Mouse (Mus musculus) frontal cortex, adult 2 months (tissue): ENCODE results near the gene Tmem41a. TPM values are rescaled to one million over a fixed set of nuclear protein-coding genes. Genes with fewer than 3 reads are reported as not detected.
"Not testable (repeated sequence)": the region's sequence is repeated elsewhere in the genome, so short reads cannot be mapped to it uniquely, and the experiment has no call there.

ENCODE experiments used
- DNase-seq, 2 experiments: peaks; one replicate each; pipeline ENCODE4 v3.0.0; 2022; ENCODE audit warnings: low spot score in 1 of 2; ENCODE audit errors: extremely low spot score in 1 of 2
- polyA plus RNA-seq: library from polyadenylated mRNA; depleted of rRNA; stranded (reverse); fragments of >200 nt; gene quantifications from 2 replicates; pipeline ENCODE4 v1.2.3, GENCODE M21; 2012; rRNA removed

Gene Tmem41a
- 19.2 and 21.3 TPM in 2 replicates for polyA plus RNA-seq

DNA sequence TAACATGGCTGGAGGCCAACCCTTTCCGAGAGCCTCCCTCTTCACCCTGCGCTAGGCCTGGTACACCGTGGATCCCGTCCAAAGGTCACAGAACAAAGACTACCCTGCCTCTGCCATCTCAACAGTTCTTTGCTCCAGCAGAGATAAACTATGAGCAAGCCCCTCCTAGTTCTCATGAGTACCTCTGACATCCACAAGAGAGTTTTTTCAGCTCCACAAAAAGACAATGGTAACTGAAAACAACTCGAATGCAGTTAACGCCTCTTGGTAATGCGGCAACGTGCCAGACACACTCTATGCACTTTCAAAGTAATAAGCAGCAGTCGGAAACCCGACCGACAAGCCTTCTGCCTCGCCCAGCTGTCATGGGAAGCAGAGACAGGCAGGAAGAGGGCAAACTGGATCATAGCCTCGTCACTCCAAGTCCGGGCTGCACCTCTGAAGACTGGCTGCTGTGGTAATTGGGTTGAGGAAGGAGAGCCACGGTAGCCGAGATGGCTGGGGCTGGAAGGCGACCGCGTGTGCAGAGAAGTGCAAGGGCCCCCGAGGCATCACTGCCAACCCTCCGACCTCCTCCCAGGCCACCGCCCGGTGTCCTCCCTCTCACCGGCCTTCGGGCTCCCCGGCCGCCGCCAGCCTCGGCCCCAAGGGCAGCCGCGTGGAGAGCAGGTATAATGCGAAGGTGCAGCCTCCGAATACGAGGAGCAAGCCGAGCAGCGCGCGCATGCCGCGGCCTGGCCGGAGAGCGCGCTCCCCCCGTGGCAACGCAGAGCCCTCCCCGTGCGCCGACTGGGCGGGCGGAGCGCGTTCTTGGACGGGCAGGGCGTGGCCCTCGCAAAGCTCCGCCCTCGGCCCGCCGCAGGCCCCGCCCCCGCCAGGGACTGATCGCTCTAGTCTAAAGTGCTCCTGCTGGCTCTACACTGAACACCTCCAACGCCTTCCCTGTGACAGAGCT lies at the start of gene Tmem41a:
Tmem41a (minus strand) TSS at position 792 of the 955 bp plus-strand sequence.
- peak; percentile 75 to 93 for DNase-seq

DNA sequence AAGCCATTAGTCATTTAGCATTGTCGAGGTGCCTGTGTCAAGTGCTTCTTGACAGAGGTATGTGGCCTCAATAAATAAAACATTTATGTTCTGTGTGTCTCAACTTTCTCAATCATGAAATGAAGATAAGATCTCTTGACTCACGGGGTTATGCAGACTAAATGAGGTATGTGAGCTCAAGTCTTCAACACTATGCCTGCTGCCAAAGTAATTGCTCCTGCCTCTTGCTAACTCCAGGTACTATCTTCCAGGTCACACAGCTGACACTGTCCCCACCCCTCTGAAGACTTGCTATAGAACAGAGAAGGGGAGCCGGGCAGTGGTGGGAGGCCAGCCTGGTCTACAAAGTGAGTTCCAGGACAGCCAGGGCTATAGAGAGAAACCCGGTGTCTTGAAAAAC lies 49.0 kb upstream of the Tmem41a start:
- no peak for DNase-seq

DNA sequence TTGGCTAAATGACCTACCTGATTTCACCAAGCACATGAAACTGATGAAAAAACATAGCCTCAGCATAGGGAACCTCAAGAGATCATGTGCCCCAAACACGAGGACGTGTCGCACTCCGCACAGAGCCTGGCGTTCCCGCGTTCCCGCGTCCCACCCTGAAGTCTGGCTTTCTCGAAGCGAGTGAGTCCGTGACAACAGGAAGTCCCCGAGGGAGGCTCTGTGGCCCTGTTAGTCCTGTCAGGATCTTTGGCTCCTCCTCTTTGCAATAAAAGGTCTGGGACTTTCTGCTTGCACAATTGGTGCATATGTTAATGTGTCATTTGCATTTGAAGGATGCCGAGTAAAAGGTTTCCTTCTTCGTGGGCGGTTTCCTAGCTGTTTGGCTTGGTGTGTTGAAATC lies 48.0 kb upstream of the Tmem41a start, which contains the start of gene Liph:
Liph (minus strand) TSS at position 360 of the 400 bp plus-strand sequence.
- DNase-seq: peak in 1 of 2 experiments; percentile 11

DNA sequence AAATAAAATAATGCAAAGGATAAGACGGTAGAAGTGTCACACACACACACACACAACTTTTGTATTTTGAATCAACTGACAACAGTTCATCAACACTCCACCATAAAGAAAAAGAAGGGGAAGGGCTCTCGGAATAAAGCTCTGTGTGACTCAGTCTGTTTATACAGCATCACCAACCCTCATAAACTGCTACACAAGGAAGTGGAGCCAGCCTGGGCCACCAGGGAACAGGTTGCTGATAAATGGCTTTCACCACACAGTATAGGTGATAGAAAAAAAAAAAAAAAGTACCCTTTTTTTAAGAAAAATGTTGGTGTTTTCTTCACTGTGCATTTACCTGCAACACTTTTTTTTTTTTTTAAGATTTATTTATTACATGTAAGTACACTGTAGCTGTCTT lies 44.4 kb upstream of the Tmem41a start:
- DNase-seq: no peak

DNA sequence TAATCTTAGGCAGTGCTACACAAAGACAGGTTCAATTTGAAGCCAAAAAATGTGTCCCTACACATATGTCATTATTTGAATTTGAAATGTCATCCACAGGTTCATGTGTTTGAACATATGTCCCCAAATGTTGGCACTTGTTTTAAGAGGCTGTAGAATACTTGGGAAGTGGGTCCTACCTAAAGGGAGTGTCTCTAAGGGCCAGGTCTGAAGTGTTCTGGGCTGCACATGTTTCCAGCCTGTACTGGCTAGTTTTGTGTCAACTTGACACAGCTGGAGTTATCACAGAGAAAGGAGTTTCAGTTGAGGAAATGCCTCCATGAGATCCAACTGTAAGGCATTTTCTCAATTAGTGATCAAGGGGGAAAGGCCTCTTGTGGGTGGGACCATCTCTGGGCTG lies 43.5 kb upstream of the Tmem41a start:
- DNase-seq: not testable (repeated sequence)

DNA sequence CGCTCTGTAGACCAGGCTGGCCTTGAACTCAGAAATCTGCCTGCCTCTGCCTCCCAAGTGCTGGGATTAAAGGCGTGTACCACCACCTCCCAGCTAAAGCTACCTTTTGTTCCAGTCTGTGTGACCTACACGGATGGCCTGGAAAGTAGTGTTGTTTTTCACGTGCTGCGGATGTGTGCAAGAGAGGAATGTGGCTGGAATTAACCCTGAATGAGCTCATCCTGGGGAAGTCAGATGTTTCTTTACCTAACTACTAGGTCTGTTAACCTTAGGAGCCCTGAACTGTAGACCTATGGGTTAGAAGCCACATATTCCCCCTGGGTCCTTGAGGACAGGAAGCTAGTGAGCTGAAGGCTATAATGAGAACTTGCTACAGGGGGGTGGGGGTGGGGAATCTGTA lies 40.6 kb upstream of the Tmem41a start:
- no peak for DNase-seq

DNA sequence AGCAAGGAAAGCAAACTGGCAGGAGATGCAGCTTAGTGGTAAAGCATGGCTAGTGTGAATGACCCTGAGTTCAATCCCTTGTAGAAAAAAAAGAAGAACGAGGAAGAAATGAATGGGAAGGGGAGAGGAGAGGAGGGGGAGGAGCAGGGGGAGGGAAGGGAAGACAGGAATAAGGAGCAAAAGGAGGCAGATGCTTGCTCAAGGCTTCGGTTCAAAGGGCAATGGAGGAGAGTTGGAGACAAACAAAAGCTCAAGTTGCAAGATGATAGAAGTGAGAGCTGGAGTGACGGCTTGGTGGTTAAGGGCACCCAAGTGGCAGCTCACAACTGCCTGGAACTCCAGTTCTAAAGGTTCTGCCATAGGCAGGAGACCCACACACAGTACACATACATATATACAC lies 38.8 kb upstream of the Tmem41a start:
- no peak for DNase-seq

DNA sequence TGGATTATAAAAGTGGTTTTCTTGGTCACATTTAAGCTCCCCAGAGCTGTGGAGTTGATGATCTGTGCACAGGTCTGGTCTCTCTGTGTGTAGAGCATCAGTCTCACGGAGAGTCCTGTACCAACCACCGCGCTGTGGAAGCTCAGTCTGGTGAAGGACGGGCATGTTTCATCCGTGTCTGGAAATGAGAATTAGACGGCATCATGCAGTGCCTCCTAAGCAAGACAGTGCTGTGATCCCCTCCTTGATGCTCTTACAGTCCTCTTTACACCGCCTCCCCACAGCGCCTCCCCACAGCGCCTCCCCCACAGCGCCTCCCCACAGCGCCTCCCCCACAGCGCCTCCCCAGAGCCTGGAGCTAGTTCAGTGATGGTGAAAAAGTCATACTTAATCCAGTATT lies 36.7 kb upstream of the Tmem41a start:
- no peak for DNase-seq

DNA sequence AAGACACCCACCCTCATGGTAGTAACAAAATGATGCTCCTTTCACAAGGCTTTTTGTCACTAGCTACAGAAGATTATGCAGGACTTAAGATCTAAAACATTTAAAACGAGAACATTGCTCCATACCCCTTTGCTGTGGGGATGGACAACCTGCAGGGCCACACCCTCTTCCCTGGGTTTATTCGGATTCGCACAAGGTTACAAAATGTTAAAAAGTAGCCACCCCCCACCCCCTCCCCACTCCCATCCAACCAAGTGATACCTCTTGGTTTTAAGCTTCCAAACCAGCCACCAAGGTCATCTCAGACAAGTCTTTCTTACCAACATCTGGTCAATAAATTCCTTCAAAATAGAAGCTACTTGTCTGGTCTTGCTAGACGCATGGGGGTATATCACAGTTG lies 36.2 kb upstream of the Tmem41a start:
- DNase-seq: no peak

DNA sequence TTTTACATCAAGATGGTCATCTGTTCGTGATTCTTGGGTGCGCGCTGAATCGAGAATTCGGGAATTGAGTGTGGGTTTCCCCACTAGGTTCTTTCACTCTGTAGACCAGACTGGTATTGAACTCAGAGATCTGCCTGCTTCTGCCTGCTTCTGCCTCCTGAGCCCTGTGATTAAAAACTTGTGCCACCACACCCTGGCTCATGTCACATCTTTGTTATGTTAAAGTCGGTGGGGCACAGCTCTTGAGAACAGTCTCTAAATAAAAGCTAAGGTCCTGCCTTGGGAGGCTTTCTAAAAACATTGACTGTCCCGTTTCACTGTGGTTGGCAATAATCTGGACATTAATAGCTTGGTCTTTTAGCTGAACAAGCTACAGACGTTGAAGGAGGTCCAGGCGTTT lies 35.8 kb upstream of the Tmem41a start:
- DNase-seq: no peak

DNA sequence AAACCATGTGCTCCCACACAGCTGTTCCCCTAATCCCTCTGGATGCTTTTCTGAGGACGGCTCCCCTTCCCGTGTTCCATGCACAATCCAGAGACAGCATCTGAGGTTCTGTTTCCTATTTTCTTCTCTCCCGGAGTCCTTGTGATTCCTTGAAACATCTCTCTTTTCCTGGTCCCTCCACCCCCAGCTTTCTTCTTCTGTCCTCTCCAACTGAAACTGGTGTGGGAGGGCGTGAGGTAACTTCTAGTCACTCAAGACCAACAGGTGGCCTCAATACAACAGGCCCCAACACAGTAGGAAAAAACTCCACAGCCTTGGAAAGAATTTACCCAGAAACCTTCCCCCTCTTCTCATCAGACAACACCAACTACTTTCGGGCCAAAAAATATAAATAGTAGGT lies 30.0 kb upstream of the Tmem41a start:
- DNase-seq: peak in 1 of 2 experiments; percentile 32

DNA sequence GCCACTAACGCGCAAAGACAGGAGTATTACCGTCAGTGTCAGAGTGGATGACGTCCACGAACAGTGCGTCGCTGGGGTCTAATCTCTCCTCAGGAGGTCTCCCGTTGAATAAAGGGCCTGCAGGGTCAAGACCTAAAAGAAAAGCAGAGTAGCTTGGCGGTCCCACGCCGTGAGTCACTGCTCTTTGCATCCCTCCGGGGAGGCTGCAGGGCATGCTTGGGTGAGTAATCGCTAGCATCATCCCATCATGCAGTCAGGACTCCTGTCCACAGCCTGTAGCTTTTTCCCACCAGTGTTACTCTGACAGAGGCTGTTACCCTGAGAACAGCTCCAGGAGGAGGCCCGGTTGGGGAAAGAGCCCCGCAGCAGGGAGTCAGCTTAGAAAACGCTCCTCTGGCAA lies 28.9 kb upstream of the Tmem41a start:
- peak in 1 of 2 experiments; percentile 17 for DNase-seq

DNA sequence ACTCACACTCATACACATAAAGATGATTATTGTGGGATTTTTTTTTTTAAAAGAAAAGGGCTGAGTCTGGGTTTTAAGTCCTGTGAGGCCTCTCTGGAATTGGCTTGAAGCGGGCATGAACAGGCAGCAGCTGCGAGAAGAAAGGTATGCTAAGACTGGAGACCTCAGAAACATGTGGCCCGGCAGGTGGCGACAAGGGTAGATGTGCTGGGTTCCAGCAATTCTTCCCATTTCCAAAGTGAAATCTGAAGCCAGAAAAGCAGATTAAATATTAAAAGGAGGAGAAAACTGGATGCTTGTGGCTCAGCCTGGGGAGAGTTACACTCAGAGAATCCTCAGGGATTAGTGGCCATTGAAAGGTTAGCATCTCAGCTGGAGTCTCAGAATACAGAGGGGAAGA lies 24.1 kb upstream of the Tmem41a start:
- no peak for DNase-seq

DNA sequence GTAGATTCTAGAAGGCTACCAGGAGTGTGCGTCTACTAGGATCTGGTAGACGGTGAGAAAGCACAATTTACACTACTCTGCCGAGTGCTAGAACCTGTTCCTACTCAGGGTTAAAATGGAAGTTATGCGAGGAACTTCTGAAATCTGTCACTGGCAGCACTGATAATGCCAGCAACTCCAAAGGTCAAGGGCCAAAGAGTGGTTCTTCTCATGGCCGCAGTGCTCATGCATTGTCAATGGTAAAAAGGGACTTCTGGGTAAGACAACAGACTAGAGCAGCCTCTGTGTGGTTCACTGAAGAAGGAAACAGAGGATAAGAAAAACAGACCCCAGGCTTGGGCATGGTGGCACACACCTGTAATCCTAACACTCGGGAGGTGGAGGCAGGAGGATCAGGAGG lies 23.2 kb upstream of the Tmem41a start:
- no peak for DNase-seq

DNA sequence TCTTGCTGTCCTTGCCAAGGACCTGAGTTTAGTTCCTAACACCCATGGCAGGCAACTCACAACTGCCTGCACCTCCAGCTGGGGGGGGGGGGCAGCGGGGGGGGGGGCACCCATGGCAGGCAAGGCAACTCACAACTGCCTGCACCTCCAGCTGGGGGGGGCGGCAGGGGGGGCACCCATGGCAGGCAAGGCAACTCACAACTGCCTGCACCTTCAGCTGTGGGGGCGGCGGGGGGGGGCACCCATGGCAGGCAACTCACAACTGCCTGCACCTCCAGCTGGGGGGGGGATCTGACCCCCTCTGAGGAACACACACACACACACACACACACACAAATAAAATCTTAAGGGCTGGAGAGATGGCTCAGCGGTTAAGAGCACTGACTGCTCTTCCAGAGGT lies 22.5 kb upstream of the Tmem41a start:
- DNase-seq: no peak

DNA sequence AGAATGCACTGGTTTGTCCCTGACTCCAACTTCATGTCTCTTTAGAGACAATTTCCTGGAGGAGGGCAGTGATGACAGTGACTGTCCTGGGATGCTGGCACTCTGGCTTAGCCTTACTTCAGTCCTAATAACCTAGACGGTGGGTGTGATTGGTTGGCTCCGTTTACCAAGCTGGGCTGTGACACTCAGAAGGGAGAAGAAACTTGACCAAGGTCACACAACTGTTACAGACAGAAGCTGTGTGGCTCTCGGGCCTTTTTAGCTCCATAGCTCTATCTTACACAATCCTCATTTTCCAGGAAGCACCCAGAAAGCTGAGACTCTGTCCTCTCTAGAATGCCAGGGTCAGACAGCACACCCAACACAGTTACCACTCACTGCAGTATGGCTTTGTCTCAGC lies 18.2 kb upstream of the Tmem41a start:
- DNase-seq: no peak

DNA sequence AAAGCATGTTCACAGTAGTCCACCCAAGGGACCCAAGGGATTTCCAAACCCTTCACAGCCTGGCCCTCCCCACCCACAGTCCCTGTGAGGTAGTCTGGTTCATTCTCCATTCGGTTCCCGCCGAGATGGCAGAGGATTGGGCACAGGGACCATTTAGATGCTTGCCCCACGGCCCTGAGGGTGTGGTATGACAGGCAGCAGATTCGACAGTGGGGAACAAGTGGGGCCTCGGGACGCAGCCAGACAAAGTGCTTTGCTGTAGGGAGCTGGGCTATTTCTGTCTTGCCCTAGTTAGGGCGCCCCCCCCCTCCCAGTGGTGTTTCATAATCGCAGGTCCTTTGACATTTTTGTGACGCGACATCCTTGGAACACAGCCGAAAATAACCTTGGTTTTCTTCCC lies 8.2 kb upstream of the Tmem41a start:
- no peak for DNase-seq

DNA sequence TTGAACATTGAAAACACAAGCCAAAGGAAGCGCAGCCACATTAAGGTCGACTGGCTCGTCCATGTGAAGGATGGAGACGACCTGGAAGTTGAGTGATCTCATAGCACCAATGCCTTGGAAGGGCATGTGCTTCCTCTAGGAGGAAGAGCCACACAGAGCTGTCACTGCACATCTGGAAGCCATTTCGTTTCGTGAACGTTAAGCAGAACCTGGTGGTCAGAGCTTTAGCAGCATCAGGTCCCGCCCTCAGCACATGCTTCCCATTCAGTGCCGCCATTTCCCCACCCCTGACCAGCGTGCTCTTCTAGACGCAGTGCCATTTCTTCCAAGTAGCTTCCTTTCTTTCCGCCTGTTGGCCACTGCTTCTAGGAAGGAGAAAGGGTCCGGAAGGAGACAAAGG lies 18.9 kb downstream of the Tmem41a start:
- no peak for DNase-seq

DNA sequence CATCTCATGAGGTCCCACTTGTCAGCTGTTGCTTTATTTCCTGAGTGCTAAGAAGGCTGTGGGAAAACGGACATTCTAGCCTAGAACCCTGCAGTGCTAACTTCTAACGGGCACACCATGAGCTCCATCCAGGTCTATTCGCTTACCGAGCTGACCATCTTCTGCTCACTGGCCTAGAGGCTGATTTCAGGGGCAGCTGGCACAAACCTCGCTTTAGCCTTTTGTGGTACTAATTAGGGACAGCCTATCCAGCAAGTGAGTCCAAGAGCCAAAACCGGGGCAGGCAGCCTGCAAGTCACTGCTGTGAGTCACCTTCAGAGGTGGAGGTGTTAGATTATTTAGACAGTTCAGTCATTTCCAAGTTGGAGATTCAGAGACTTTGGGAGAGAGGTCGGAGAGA lies 30.7 kb downstream of the Tmem41a start:
- no peak for DNase-seq

DNA sequence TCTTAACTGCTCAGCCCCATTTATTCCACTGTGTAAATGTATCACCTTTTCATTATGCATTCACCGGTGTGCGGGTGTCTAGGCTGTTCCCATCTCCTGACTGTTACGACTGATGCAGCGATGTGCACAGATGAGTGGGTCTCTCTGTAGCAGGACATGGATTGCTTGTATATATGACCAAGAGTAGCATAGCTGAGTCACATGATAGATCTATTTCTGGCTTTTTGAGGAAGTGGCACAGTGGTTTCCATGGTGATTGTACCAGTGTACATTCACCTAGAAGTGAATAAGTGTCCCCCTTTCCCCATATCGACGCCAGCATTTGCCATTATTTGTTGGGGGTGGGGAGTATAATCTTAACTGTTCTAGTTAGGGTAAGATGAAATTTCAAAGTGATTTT lies 34.0 kb downstream of the Tmem41a start:
- no peak for DNase-seq

DNA sequence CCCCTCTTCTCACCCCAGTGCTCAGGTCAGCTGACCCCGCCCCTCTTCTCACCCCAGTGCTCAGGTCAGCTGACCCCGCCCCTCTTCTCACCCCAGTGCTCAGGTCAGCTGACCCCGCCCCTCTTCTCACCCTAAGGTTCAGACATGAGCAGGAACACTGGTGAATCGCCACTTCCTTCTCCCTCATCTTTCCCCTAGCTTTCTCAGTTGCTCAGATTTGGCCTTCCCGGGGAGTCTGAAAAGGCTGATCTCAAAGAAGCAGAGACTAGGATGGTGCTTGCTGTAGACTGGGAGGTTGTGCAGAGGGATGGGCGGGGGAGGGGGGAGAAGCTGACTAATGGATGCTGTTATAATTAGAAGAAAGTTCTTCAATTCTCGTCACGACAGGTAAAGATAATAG lies 38.4 kb downstream of the Tmem41a start:
- DNase-seq: not testable (repeated sequence)

DNA sequence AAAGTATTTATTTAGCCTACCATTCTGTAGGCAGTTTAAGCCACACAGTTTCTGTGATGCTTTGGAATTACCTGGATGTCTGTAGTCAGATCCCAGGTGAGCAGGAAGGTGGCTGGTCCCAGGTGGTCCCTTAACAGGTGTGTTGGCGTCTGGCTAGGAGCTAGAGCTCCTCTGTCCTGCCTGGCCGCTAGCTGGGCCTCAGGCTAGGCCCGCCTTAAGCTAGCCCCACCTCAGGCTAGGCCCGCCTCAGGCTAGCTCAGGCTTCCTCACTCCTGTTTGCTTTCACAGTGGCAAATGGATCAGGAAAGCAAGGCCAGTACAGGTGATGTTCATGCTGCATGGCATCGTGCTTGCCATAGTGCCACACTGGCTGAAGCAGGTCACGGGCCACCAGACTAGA lies 40.5 kb downstream of the Tmem41a start:
- no peak for DNase-seq
